Mouse (Mus musculus) CH12.LX (cell line): ENCODE data around the gene Tpst1. TPM values are rescaled to one million over a fixed set of nuclear protein-coding genes. Genes with fewer than 3 reads are reported as not detected.
A peak's percentile ranks its signal among the peaks of the same experiment; 100 is the strongest.
"Not testable (repeated sequence)": the region's sequence is repeated elsewhere in the genome, so short reads cannot be mapped to it uniquely, and the experiment has no call there.

Experiments
- DNase-seq: peaks from one replicate; pipeline ENCODE4 v3.0.0-alpha.2; 2013; ENCODE audit errors: extremely low read depth
- H3K27ac ChIP-seq: 2 replicates; pipeline ENCODE4 v1.5.1; 2012; ENCODE audit warnings: low read depth, mild to moderate bottlenecking, control low read depth, moderate library complexity; ENCODE audit not compliant: insufficient read depth
- H3K27me3 ChIP-seq: replicated peaks from 2 replicates; pipeline ENCODE3; 2012; ENCODE audit warnings: inconsistent platforms
- H3K36me3 ChIP-seq, 2 experiments: replicated peaks in 1 of 2; 2 replicates each; pipeline versions ENCODE3 to v1.6.1; 2012; ENCODE audit warnings: inconsistent platforms in 1 of 2, low read length in 1 of 2, mild to moderate bottlenecking in 1 of 2, mixed read lengths in 1 of 2, moderate library complexity in 1 of 2; ENCODE audit not compliant: control insufficient read depth in 1 of 2, insufficient read depth in 1 of 2
- H3K4me1 ChIP-seq, 2 experiments: 2 replicates each; pipeline ENCODE4 v1.6.1; 2012; ENCODE audit warnings: inconsistent platforms in 1 of 2, moderate library complexity in 1 of 2; ENCODE audit not compliant: insufficient read depth in 2 of 2, control insufficient read depth in 1 of 2
- H3K4me2 ChIP-seq: 2 replicates; pipeline ENCODE4 v1.6.1; 2012; ENCODE audit warnings: low read depth, mild to moderate bottlenecking, control low read depth; ENCODE audit not compliant: poor library complexity, insufficient read depth, severe bottlenecking
- H3K4me3 ChIP-seq, 3 experiments: fragments of 150-350 bp in 1 of 3; sonication (generic) in 1 of 3; replicated peaks in 1 of 3; 2 replicates each; pipeline versions ENCODE3 to v1.5.1; 2011 to 2012; ENCODE audit warnings: low read depth in 2 of 3, low read length in 2 of 3, mild to moderate bottlenecking in 2 of 3, moderate library complexity in 2 of 3, control low read depth in 1 of 3, improper control_type of control experiment in 1 of 3, inconsistent platforms in 1 of 3, mixed read lengths in 1 of 3; ENCODE audit not compliant: poor library complexity in 1 of 3
- H3K79me2 ChIP-seq: replicated peaks from 2 replicates; pipeline ENCODE4 v1.6.1; 2012; ENCODE audit warnings: mild to moderate bottlenecking, moderate library complexity; ENCODE audit not compliant: control insufficient read depth, poor library complexity, insufficient read depth, severe bottlenecking; ENCODE audit errors: extremely low read depth
- H3K9ac ChIP-seq: 2 replicates; pipeline ENCODE4 v1.6.1; 2012; ENCODE audit warnings: low read depth, mild to moderate bottlenecking, control low read depth, moderate library complexity; ENCODE audit not compliant: insufficient read depth
- H3K9me3 ChIP-seq: replicated peaks from 2 replicates; pipeline ENCODE3; 2012; ENCODE audit warnings: low read length, inconsistent platforms, mixed read lengths
- BHLHE40 ChIP-seq: IDR thresholded peaks from 2 replicates; pipeline ENCODE4 v1.6.1; 2011; ENCODE audit warnings: mild to moderate bottlenecking, low read depth, low read length, improper control_type of control experiment
- CTCF ChIP-seq, 2 experiments: IDR thresholded peaks in 1 of 2; conservative IDR thresholded peaks in 1 of 2; 2 replicates each; pipeline ENCODE4 v1.5.1; 2011 to 2012; ENCODE audit warnings: low read depth in 2 of 2, low read length in 2 of 2, improper control_type of control experiment in 1 of 2, inconsistent platforms in 1 of 2, mild to moderate bottlenecking in 1 of 2, moderate library complexity in 1 of 2
- ELF1 ChIP-seq: IDR thresholded peaks from 2 replicates; pipeline ENCODE4 v1.6.1; 2014; ENCODE audit warnings: low read depth, mild to moderate bottlenecking, inconsistent platforms, low read length, improper control_type of control experiment
- EP300 ChIP-seq: IDR thresholded peaks from 2 replicates; pipeline ENCODE4 v1.6.1; 2011; ENCODE audit warnings: low read length, improper control_type of control experiment
- HCFC1 ChIP-seq: IDR thresholded peaks from 2 replicates; pipeline ENCODE4 v1.6.1; 2012; ENCODE audit warnings: low read depth, mild to moderate bottlenecking, inconsistent platforms, low read length, improper control_type of control experiment
- JUND ChIP-seq: conservative IDR thresholded peaks from 2 replicates; pipeline ENCODE4 v1.6.1; 2011; ENCODE audit warnings: low read depth, low read length, improper control_type of control experiment
- KAT2A ChIP-seq: IDR thresholded peaks from 2 replicates; pipeline ENCODE4 v1.6.1; 2012; ENCODE audit warnings: low read length, improper control_type of control experiment, inconsistent platforms; ENCODE audit not compliant: insufficient replicate concordance
- MAFK ChIP-seq: IDR thresholded peaks from 2 replicates; pipeline ENCODE4 v1.6.1; 2011; ENCODE audit warnings: low read length, improper control_type of control experiment; ENCODE audit not compliant: insufficient replicate concordance
- MAX ChIP-seq: IDR thresholded peaks from 2 replicates; pipeline ENCODE4 v1.6.1; 2011; ENCODE audit warnings: low read length, improper control_type of control experiment
- MEF2A ChIP-seq: IDR thresholded peaks from 2 replicates; pipeline ENCODE4 v1.6.1; 2014; ENCODE audit warnings: low read depth, mild to moderate bottlenecking, inconsistent platforms, low read length, improper control_type of control experiment, borderline replicate concordance
- NELFE ChIP-seq: IDR thresholded peaks from 2 replicates; pipeline ENCODE4 v1.6.1; 2011; ENCODE audit warnings: low read depth, low read length, improper control_type of control experiment
- POLR2AphosphoS2 ChIP-seq: IDR thresholded peaks from 2 replicates; pipeline ENCODE4 v1.6.1; 2011; ENCODE audit warnings: low read depth, low read length, improper control_type of control experiment
- RAD21 ChIP-seq: IDR thresholded peaks from 2 replicates; pipeline ENCODE4 v1.6.1; 2011; ENCODE audit warnings: low read depth, mild to moderate bottlenecking, low read length, improper control_type of control experiment, moderate library complexity
- RCOR1 ChIP-seq: conservative IDR thresholded peaks from 2 replicates; pipeline ENCODE4 v1.6.1; 2012; ENCODE audit warnings: low read depth, mild to moderate bottlenecking, inconsistent platforms, low read length, improper control_type of control experiment
- SMC3 ChIP-seq: IDR thresholded peaks from 2 replicates; pipeline ENCODE4 v1.6.1; 2011; ENCODE audit warnings: low read depth, low read length, improper control_type of control experiment
- TCF12 ChIP-seq: IDR thresholded peaks from 2 replicates; pipeline ENCODE4 v1.6.1; 2014; ENCODE audit warnings: low read depth, mild to moderate bottlenecking, inconsistent platforms, low read length, improper control_type of control experiment
- USF2 ChIP-seq: conservative IDR thresholded peaks from 2 replicates; pipeline ENCODE4 v1.6.1; 2011; ENCODE audit warnings: low read depth, low read length, improper control_type of control experiment
- ZC3H11A ChIP-seq: IDR thresholded peaks from 2 replicates; pipeline ENCODE4 v1.6.1; 2012; ENCODE audit warnings: low read depth, mild to moderate bottlenecking, inconsistent platforms, low read length, improper control_type of control experiment
- ZKSCAN1 ChIP-seq: IDR thresholded peaks from 2 replicates; pipeline ENCODE4 v1.6.1; 2012; ENCODE audit warnings: low read depth, inconsistent platforms, low read length, improper control_type of control experiment, borderline replicate concordance
- ZNF384 ChIP-seq: IDR thresholded peaks from 2 replicates; pipeline ENCODE4 v1.6.1; 2012; ENCODE audit warnings: low read depth, low read length, improper control_type of control experiment, inconsistent platforms
- dilution Hi-C: fragments of 300-500 bp; cut with MboI; formaldehyde crosslinking; loops from 2 replicates; pipeline ENCODE4 v1.14.3; 2020; ENCODE audit warnings: low sequenced_read_pairs; ENCODE audit not compliant: extremely low pct_unique_long_range_greater_than_20kb, extremely low pct_ligation_motif_present
- in situ Hi-C: fragments of 300-500 bp; cut with MboI; formaldehyde crosslinking; loops from 3 replicates; pipeline ENCODE4 v1.14.3; 2019; ENCODE audit warnings: low sequenced_read_pairs, low pct_ligation_motif_present, low pct_unique_long_range_greater_than_20kb, mixed read lengths
- polyA plus RNA-seq: library from polyadenylated mRNA; unstranded; fragments of >175 nt; gene quantifications from 2 replicates; pipeline ENCODE4 v1.2.1, GENCODE M21; 2012; ENCODE audit warnings: low read depth; ENCODE audit not compliant: insufficient read length
- total RNA-seq, 2 experiments: library from RNA; depleted of rRNA; stranded (reverse); fragments of 300-350 nt in 1 of 2; fragments of >200 nt in 1 of 2; gene quantifications; 2 replicates each; pipeline ENCODE4 v1.2.3; 2012 to 2014

Gene Tpst1
- total and polyA plus RNA-seq, 3 experiments = 36.8 to 52.5 (median 43.2) TPM

DNA sequence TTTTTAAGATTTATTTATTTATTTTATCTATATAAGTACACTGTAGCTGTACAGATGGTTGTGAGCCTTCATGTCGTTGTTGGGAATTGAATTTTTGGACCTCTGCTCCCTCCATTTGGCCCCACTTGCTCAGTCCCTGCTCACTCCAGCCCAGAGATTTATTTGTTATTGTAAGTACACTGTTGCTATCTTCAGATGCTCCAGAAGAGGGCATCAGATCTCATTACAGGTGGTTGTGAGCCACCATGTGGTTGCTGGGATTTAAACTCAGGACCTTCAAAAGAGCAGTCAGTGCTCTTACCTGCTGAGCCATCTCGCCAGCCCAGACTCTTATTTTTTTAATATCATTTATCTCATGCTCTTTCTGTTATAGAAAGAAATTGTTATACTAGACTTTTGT, 36.8 kb upstream of the Tpst1 start:
- in situ Hi-C loops, H3K9ac ChIP-seq, H3K79me2 ChIP-seq, H3K27me3 ChIP-seq, H3K4me2 ChIP-seq, H3K4me3 ChIP-seq, dilution Hi-C loops, H3K9me3 ChIP-seq, H3K27ac ChIP-seq: not testable (repeated sequence)
- peaks cover 35 to 76% of the 10 kb centered on the region in 2 experiments for H3K36me3 ChIP-seq
- peaks cover 0 to 19% of the 10 kb centered on the region in 2 experiments; a peak in 2 of 4 replicates for H3K4me1 ChIP-seq
- DNase-seq = peak; percentile 32
- TF ChIP-seq SMC3 (peak; percentile 35; the same call in 1 of the 2 replicates), CTCF (conservative IDR thresholded peaks at IDR 0.05 in 1 of 2, IDR thresholded peaks at IDR 0.05 in 1 of 2; ENCODE audit: low read depth in 2 of 2, low read length in 2 of 2) (peak in 1 of 2 experiments; percentile 77; a peak in 2 of 4 replicates)

- H3K27me3 ChIP-seq = no peaks in the 10 kb centered on the region
- peak; percentile 68 for DNase-seq
- H3K4me3 ChIP-seq = no peak overlapping the region
Measured at GRCm38 (mm10) chr5:130037752-130038455, 35.2 kb upstream of the Tpst1 start.

DNA sequence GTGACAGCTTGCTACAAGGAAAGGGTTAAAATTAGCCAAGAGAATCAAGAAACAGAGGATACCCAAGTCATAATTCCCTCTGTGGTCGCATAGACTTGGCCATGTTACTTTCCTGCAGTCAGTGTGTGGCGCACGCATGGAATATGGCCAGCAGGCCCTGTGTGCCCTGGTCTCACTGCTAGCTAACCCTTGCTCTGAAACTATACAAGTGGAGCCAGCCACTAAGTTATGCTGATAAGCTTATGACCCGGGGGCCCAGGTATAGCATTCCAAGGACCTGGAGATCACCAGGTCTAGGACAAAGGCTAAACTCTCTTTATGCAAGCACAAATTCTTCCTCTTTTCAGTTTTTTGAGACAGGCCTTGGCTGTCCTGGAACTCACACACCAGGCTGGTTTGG, 32.3 kb upstream of the Tpst1 start:
- Histone ChIP-seq H3K27me3 (no peaks in the 10 kb centered on the region), H3K4me1 (no peaks in the 10 kb centered on the region), H3K79me2 (no peaks in the 10 kb centered on the region), H3K4me2 (no peak overlapping the region), H3K27ac (no peak overlapping the region), H3K9ac (no peak overlapping the region), H3K4me3 (no peak overlapping the region), H3K9me3 (no peaks in the 10 kb centered on the region), H3K36me3 (peaks cover 59 to 84% of the 10 kb centered on the region in 2 experiments)
- dilution Hi-C loops = no loop called here
- no peak for DNase-seq
- no peak for TF ChIP-seq ZNF384
- no peak for TF ChIP-seq CTCF (conservative IDR thresholded peaks at IDR 0.05 in 1 of 2, IDR thresholded peaks at IDR 0.05 in 1 of 2; ENCODE audit: low read depth in 2 of 2, low read length in 2 of 2)
- TF ChIP-seq ZKSCAN1 = no peak
- TF ChIP-seq KAT2A = no peak
- TF ChIP-seq JUND = no peak
- no peak for TF ChIP-seq ZC3H11A
- in situ Hi-C loops = no loop called here

More at GRCm38 (mm10) chr5:130037752-130038455, 35.2 kb upstream of the Tpst1 start:
- Histone ChIP-seq H3K79me2 (no peaks in the 10 kb centered on the region), H3K27ac (no peak overlapping the region), H3K9me3 (no peaks in the 10 kb centered on the region), H3K9ac (no peak overlapping the region), H3K36me3 (peaks cover 46 to 79% of the 10 kb centered on the region in 2 experiments), H3K4me1 (peaks cover 0 to 6% of the 10 kb centered on the region in 2 experiments; a peak in 2 of 4 replicates), H3K4me2 (no peak overlapping the region)
- dilution Hi-C loops = no loop called here
- TF ChIP-seq USF2 (no peak), BHLHE40 (no peak), MEF2A (no peak), SMC3 (peak; percentile 81), TCF12 (no peak), HCFC1 (no peak), CTCF (conservative IDR thresholded peaks at IDR 0.05 in 1 of 2, IDR thresholded peaks at IDR 0.05 in 1 of 2; ENCODE audit: low read depth in 2 of 2, low read length in 2 of 2) (peak; percentile 39 to 81), ELF1 (no peak), JUND (no peak), MAFK (no peak), MAX (no peak), NELFE (0 out of 2 replicates have a peak, but pooled peaks have one; percentile 16), EP300 (no peak), POLR2AphosphoS2 (no peak), RCOR1 (no peak), RAD21 (peak; percentile 62)
- in situ Hi-C loops = no loop called here
